Mouse (Mus musculus) CH12.LX (cell line): ENCODE data around the gene Il6st. TPM values are rescaled to one million over a fixed set of nuclear protein-coding genes. Genes with fewer than 3 reads are reported as not detected.

Source experiments
- DNase-seq: peaks from one replicate; pipeline ENCODE4 v3.0.0-alpha.2; 2013; ENCODE audit errors: extremely low read depth
- H3K27ac ChIP-seq: 2 replicates; pipeline ENCODE4 v1.5.1; 2012; ENCODE audit warnings: low read depth, mild to moderate bottlenecking, control low read depth, moderate library complexity; ENCODE audit not compliant: insufficient read depth
- H3K27me3 ChIP-seq: replicated peaks from 2 replicates; pipeline ENCODE3; 2012; ENCODE audit warnings: inconsistent platforms
- H3K36me3 ChIP-seq, 2 experiments: replicated peaks in 1 of 2; 2 replicates each; pipeline versions ENCODE3 to v1.6.1; 2012; ENCODE audit warnings: inconsistent platforms in 1 of 2, low read length in 1 of 2, mild to moderate bottlenecking in 1 of 2, mixed read lengths in 1 of 2, moderate library complexity in 1 of 2; ENCODE audit not compliant: control insufficient read depth in 1 of 2, insufficient read depth in 1 of 2
- H3K4me1 ChIP-seq, 2 experiments: 2 replicates each; pipeline ENCODE4 v1.6.1; 2012; ENCODE audit warnings: inconsistent platforms in 1 of 2, moderate library complexity in 1 of 2; ENCODE audit not compliant: insufficient read depth in 2 of 2, control insufficient read depth in 1 of 2
- H3K4me2 ChIP-seq: 2 replicates; pipeline ENCODE4 v1.6.1; 2012; ENCODE audit warnings: low read depth, mild to moderate bottlenecking, control low read depth; ENCODE audit not compliant: poor library complexity, insufficient read depth, severe bottlenecking
- H3K4me3 ChIP-seq, 3 experiments: fragments of 150-350 bp in 1 of 3; sonication (generic) in 1 of 3; replicated peaks in 1 of 3; 2 replicates each; pipeline versions ENCODE3 to v1.5.1; 2011 to 2012; ENCODE audit warnings: low read depth in 2 of 3, low read length in 2 of 3, mild to moderate bottlenecking in 2 of 3, moderate library complexity in 2 of 3, control low read depth in 1 of 3, improper control_type of control experiment in 1 of 3, inconsistent platforms in 1 of 3, mixed read lengths in 1 of 3; ENCODE audit not compliant: poor library complexity in 1 of 3
- H3K79me2 ChIP-seq: replicated peaks from 2 replicates; pipeline ENCODE4 v1.6.1; 2012; ENCODE audit warnings: mild to moderate bottlenecking, moderate library complexity; ENCODE audit not compliant: control insufficient read depth, poor library complexity, insufficient read depth, severe bottlenecking; ENCODE audit errors: extremely low read depth
- H3K9ac ChIP-seq: 2 replicates; pipeline ENCODE4 v1.6.1; 2012; ENCODE audit warnings: low read depth, mild to moderate bottlenecking, control low read depth, moderate library complexity; ENCODE audit not compliant: insufficient read depth
- H3K9me3 ChIP-seq: replicated peaks from 2 replicates; pipeline ENCODE3; 2012; ENCODE audit warnings: low read length, inconsistent platforms, mixed read lengths
- BHLHE40 ChIP-seq: IDR thresholded peaks from 2 replicates; pipeline ENCODE4 v1.6.1; 2011; ENCODE audit warnings: mild to moderate bottlenecking, low read depth, low read length, improper control_type of control experiment
- CHD2 ChIP-seq: IDR thresholded peaks from 2 replicates; pipeline ENCODE4 v1.6.1; 2011; ENCODE audit warnings: low read length, improper control_type of control experiment
- CTCF ChIP-seq, 2 experiments: IDR thresholded peaks in 1 of 2; conservative IDR thresholded peaks in 1 of 2; 2 replicates each; pipeline ENCODE4 v1.5.1; 2011 to 2012; ENCODE audit warnings: low read depth in 2 of 2, low read length in 2 of 2, improper control_type of control experiment in 1 of 2, inconsistent platforms in 1 of 2, mild to moderate bottlenecking in 1 of 2, moderate library complexity in 1 of 2
- E2F4 ChIP-seq: IDR thresholded peaks from 2 replicates; pipeline ENCODE4 v1.6.1; 2011; ENCODE audit warnings: low read depth, low read length, improper control_type of control experiment; ENCODE audit not compliant: insufficient replicate concordance
- ETS1 ChIP-seq: conservative IDR thresholded peaks from 2 replicates; pipeline ENCODE4 v1.6.1; 2012; ENCODE audit warnings: low read depth, mild to moderate bottlenecking, inconsistent platforms, low read length, improper control_type of control experiment, moderate library complexity
- GABPA ChIP-seq: IDR thresholded peaks from 2 replicates; pipeline ENCODE4 v1.6.1; 2012; ENCODE audit warnings: low read depth, low read length, improper control_type of control experiment, inconsistent platforms; ENCODE audit not compliant: insufficient replicate concordance
- HCFC1 ChIP-seq: IDR thresholded peaks from 2 replicates; pipeline ENCODE4 v1.6.1; 2012; ENCODE audit warnings: low read depth, mild to moderate bottlenecking, inconsistent platforms, low read length, improper control_type of control experiment
- IRF4 ChIP-seq: IDR thresholded peaks from 2 replicates; pipeline ENCODE4 v1.6.1; 2014; ENCODE audit warnings: low read depth, mild to moderate bottlenecking, inconsistent platforms, low read length, improper control_type of control experiment
- JUN ChIP-seq: IDR thresholded peaks from 2 replicates; pipeline ENCODE4 v1.6.1; 2011; ENCODE audit warnings: low read depth, mild to moderate bottlenecking, low read length, improper control_type of control experiment, moderate library complexity; ENCODE audit not compliant: insufficient read depth
- JUND ChIP-seq: conservative IDR thresholded peaks from 2 replicates; pipeline ENCODE4 v1.6.1; 2011; ENCODE audit warnings: low read depth, low read length, improper control_type of control experiment
- KAT2A ChIP-seq: IDR thresholded peaks from 2 replicates; pipeline ENCODE4 v1.6.1; 2012; ENCODE audit warnings: low read length, improper control_type of control experiment, inconsistent platforms; ENCODE audit not compliant: insufficient replicate concordance
- MEF2A ChIP-seq: IDR thresholded peaks from 2 replicates; pipeline ENCODE4 v1.6.1; 2014; ENCODE audit warnings: low read depth, mild to moderate bottlenecking, inconsistent platforms, low read length, improper control_type of control experiment, borderline replicate concordance
- MXI1 ChIP-seq: IDR thresholded peaks from 2 replicates; pipeline ENCODE4 v1.6.1; 2011; ENCODE audit warnings: mild to moderate bottlenecking, low read depth, low read length, improper control_type of control experiment
- MYC ChIP-seq: IDR thresholded peaks from 2 replicates; pipeline ENCODE4 v1.6.1; 2011; ENCODE audit warnings: low read depth, mild to moderate bottlenecking, improper control_type of control experiment, low read length
- NELFE ChIP-seq: IDR thresholded peaks from 2 replicates; pipeline ENCODE4 v1.6.1; 2011; ENCODE audit warnings: low read depth, low read length, improper control_type of control experiment
- NRF1 ChIP-seq: IDR thresholded peaks from 2 replicates; pipeline ENCODE4 v1.6.1; 2014; ENCODE audit warnings: low read depth, mild to moderate bottlenecking, inconsistent platforms, low read length, improper control_type of control experiment, moderate library complexity
- PAX5 ChIP-seq: IDR thresholded peaks from 2 replicates; pipeline ENCODE4 v1.6.1; 2012; ENCODE audit warnings: low read length, inconsistent platforms, mixed read lengths
- RAD21 ChIP-seq: IDR thresholded peaks from 2 replicates; pipeline ENCODE4 v1.6.1; 2011; ENCODE audit warnings: low read depth, mild to moderate bottlenecking, low read length, improper control_type of control experiment, moderate library complexity
- RCOR1 ChIP-seq: conservative IDR thresholded peaks from 2 replicates; pipeline ENCODE4 v1.6.1; 2012; ENCODE audit warnings: low read depth, mild to moderate bottlenecking, inconsistent platforms, low read length, improper control_type of control experiment
- SMC3 ChIP-seq: IDR thresholded peaks from 2 replicates; pipeline ENCODE4 v1.6.1; 2011; ENCODE audit warnings: low read depth, low read length, improper control_type of control experiment
- TBP ChIP-seq: conservative IDR thresholded peaks from 2 replicates; pipeline ENCODE4 v1.6.1; 2011; ENCODE audit warnings: low read depth, low read length, improper control_type of control experiment
- TCF12 ChIP-seq: IDR thresholded peaks from 2 replicates; pipeline ENCODE4 v1.6.1; 2014; ENCODE audit warnings: low read depth, mild to moderate bottlenecking, inconsistent platforms, low read length, improper control_type of control experiment
- ZC3H11A ChIP-seq: IDR thresholded peaks from 2 replicates; pipeline ENCODE4 v1.6.1; 2012; ENCODE audit warnings: low read depth, mild to moderate bottlenecking, inconsistent platforms, low read length, improper control_type of control experiment
- dilution Hi-C: fragments of 300-500 bp; cut with MboI; formaldehyde crosslinking; loops from 2 replicates; pipeline ENCODE4 v1.14.3; 2020; ENCODE audit warnings: low sequenced_read_pairs; ENCODE audit not compliant: extremely low pct_unique_long_range_greater_than_20kb, extremely low pct_ligation_motif_present
- in situ Hi-C: fragments of 300-500 bp; cut with MboI; formaldehyde crosslinking; loops from 3 replicates; pipeline ENCODE4 v1.14.3; 2019; ENCODE audit warnings: low sequenced_read_pairs, low pct_ligation_motif_present, low pct_unique_long_range_greater_than_20kb, mixed read lengths
- polyA plus RNA-seq: library from polyadenylated mRNA; unstranded; fragments of >175 nt; gene quantifications from 2 replicates; pipeline ENCODE4 v1.2.1, GENCODE M21; 2012; ENCODE audit warnings: low read depth; ENCODE audit not compliant: insufficient read length
- total RNA-seq, 2 experiments: library from RNA; depleted of rRNA; stranded (reverse); fragments of 300-350 nt in 1 of 2; fragments of >200 nt in 1 of 2; gene quantifications; 2 replicates each; pipeline ENCODE4 v1.2.3; 2012 to 2014

Il6st gene
- total and polyA plus RNA-seq, 3 experiments: 3.5 to 7.6 (median 5.7) TPM

DNA sequence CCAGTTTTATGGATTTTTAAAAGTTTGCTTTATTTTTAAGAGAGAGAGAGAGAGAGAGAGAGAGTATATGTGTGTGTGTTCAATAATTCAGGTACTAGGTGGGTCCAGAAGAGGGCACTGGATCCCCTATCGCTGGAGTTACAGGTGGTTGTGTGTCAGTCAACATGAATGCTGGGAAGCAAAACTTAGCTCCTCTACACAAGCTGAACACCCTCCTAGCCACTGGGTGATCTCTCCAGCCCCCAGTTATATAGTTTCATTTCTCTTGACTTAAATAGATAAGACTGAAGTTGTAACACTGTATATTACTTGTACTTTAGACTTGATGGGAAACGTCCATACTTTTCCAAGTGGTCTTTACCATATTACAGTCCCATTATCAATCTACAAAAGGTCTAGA is 39.7 kb upstream of the Il6st start:
- in situ Hi-C loops (no loop called here), dilution Hi-C loops (no loop called here)
- DNase-seq: no peak
- peak overlapping the region; percentile 85; the same call in 1 of the 2 replicates for H3K27ac ChIP-seq
- TF ChIP-seq RAD21 (peak; percentile 65), PAX5 (no peak), CTCF (conservative IDR thresholded peaks at IDR 0.05 in 1 of 2, IDR thresholded peaks at IDR 0.05 in 1 of 2; ENCODE audit: low read depth in 2 of 2, low read length in 2 of 2) (peak in 1 of 2 experiments; percentile 60; a peak in 2 of 4 replicates), SMC3 (peak; percentile 68), MEF2A (0 out of 2 replicates have a peak, but pooled peaks have one; percentile 33), HCFC1 (no peak)
- H3K4me1 ChIP-seq: peaks cover 12 to 40% of the 10 kb centered on the region in 2 experiments
- H3K79me2 ChIP-seq: no peaks in the 10 kb centered on the region
- H3K27me3 ChIP-seq: no peaks in the 10 kb centered on the region
- peak overlapping the region; percentile 57; the same call in 1 of the 2 replicates for H3K4me2 ChIP-seq
- no peaks in the 10 kb centered on the region for H3K36me3 ChIP-seq
- no peak overlapping the region for H3K4me3 ChIP-seq
- H3K9me3 ChIP-seq: peaks cover 3% of the 10 kb centered on the region
- H3K9ac ChIP-seq: 0 out of 2 replicates have a peak overlapping the region, but pooled peaks have one; percentile 58

DNA sequence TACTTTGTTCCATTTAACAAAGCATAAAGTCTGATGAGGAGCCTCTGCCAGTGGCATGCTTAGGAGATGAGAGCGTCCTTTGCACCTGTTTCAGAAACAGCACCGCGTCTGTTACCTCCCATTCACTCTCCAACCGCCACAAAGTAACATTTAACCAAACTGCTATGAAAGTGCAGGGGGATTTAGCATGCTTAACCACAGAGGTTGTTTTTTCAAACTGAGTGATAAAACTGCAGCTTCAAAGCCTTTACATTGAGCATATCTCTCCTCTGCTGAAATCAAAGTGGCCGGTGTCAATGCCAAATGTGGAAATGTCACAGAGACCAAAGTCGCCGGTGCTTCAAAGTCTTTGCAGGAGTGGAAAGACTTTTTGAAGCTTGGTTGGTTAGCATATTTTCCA is 39.2 kb upstream of the Il6st start:
- Histone ChIP-seq H3K27ac (peak overlapping the region; percentile 85), H3K9ac (peak overlapping the region; percentile 58), H3K36me3 (no peaks in the 10 kb centered on the region), H3K4me2 (peak overlapping the region; percentile 57), H3K27me3 (no peaks in the 10 kb centered on the region), H3K4me3 (no peak overlapping the region), H3K79me2 (no peaks in the 10 kb centered on the region), H3K4me1 (peaks cover 12 to 40% of the 10 kb centered on the region in 2 experiments)
- DNase-seq: no peak
- in situ Hi-C loops (no loop called here), dilution Hi-C loops (no loop called here)
- 0 out of 2 replicates have a peak, but pooled peaks have one; percentile 30 for TF ChIP-seq TBP
- 0 out of 2 replicates have a peak, but pooled peaks have one; percentile 3 for TF ChIP-seq BHLHE40
- TF ChIP-seq ZC3H11A: no peak
- TF ChIP-seq, all 38 proteins: peak for 2
- peaks cover 3% of the 10 kb centered on the region for H3K9me3 ChIP-seq

DNA sequence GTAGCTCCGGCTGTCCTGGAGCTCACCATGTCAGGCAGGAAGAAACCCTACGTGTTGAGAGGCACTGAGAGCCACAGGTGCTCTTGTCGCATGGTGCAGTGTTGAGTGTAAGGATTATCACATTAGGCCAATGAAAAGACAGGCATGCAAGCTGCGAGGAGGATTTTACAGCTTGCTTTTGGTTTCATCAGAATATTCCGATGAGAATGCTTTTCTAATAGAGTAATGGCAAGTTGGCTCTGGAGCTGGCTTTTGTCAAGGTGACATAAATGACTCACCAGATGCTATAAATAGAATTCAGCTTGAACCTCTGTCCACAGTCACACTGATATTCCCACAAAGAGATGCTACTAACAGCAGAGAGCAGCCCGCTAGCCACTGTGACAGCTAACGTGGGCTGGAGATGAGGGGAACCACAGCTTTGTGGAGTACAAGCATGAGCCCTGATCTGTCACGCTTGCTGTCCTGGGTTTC is 38.7 kb upstream of the Il6st start:
- H3K4me3 ChIP-seq: peak overlapping the region in 1 of 3 experiments; percentile 6
- no peak for TF ChIP-seq E2F4
- TF ChIP-seq GABPA: no peak
- 0 out of 2 replicates have a peak, but pooled peaks have one; percentile 10 for TF ChIP-seq NRF1
- TF ChIP-seq BHLHE40: peak; percentile 39
- peak; percentile 19; the same call in 1 of the 2 replicates for TF ChIP-seq CHD2
- no peak for TF ChIP-seq KAT2A
- 0 out of 2 replicates have a peak, but pooled peaks have one; percentile 30 for TF ChIP-seq NELFE
- TF ChIP-seq JUN: peak; percentile 33
- TF ChIP-seq PAX5: no peak
- TF ChIP-seq MYC: peak; percentile 57
- TF ChIP-seq ZC3H11A: no peak
- TF ChIP-seq JUND: peak; percentile 78
- TF ChIP-seq RCOR1: no peak; the same call in 1 of the 2 replicates
- TF ChIP-seq MXI1: 0 out of 2 replicates have a peak, but pooled peaks have one; percentile 39
- TF ChIP-seq IRF4: peak; percentile 84
- no peak for TF ChIP-seq TBP
- TF ChIP-seq TCF12: peak; percentile 45; the same call in 1 of the 2 replicates
- peak; percentile 96 for TF ChIP-seq MEF2A
- peak; percentile 40; the same call in 1 of the 2 replicates for TF ChIP-seq ETS1

More for the DNA sequence above, 38.7 kb upstream of the Il6st start:
- Histone ChIP-seq H3K4me2 (peak overlapping the region; percentile 57), H3K27ac (peak overlapping the region; percentile 85), H3K9me3 (peaks cover 3% of the 10 kb centered on the region), H3K79me2 (no peaks in the 10 kb centered on the region), H3K36me3 (no peaks in the 10 kb centered on the region), H3K27me3 (no peaks in the 10 kb centered on the region), H3K9ac (peak overlapping the region; percentile 58), H3K4me1 (peaks cover 12 to 40% of the 10 kb centered on the region in 2 experiments)
- DNase-seq: no peak
- in situ Hi-C loops (no loop called here), dilution Hi-C loops (no loop called here)
